Mouse (Mus musculus): ENCODE results near the gene Tyk2.

The Tyk2 gene

DNA sequence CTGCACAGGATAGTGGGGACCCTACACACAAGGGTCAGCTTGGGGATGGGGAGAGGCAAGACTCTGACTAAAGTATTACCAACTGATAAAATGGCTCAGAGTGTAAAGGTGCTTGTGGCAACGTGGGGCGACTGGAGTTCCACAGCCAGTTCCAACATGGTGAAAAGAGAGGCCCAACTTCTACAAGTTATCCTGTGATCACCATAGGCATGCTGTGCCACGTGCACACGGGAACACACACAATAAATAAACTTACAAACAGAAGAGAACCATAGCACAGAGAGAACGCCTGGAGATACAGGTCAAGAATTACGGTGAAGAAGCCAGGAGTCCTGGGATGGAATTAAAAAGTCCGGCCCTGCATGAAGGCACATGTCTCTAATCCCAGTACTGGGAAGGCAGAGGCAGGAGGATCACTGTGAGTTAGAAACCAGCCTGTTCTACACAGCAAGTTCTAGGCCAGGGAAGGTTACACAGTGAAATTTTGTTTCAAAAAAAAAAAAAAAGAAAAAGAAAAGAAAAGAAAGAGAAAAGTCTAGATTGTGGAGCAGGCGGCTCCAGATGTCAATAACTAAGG is 18.1 kb upstream of the Tyk2 start:
- DNase-seq: no peak

DNA sequence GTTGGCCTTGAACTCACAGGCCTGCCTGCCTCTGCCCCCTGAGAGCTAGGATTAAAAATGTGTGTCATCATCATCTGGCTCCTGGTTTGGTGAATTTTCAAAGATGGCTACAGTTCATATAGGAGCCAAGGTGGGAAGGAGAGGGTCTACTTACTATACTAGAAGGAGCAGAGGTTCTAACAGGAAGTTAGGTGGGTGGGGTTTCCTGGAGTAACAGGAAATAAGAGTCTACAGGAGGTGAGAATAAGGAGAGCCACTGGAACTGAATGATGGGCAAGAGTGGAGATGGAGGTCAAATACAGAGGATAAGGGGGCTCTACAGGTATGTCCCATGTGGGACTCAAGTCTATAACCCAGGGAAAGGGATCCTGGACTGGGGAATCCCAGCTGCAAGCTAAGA is 17.4 kb upstream of the Tyk2 start:
- no peak for DNase-seq

DNA sequence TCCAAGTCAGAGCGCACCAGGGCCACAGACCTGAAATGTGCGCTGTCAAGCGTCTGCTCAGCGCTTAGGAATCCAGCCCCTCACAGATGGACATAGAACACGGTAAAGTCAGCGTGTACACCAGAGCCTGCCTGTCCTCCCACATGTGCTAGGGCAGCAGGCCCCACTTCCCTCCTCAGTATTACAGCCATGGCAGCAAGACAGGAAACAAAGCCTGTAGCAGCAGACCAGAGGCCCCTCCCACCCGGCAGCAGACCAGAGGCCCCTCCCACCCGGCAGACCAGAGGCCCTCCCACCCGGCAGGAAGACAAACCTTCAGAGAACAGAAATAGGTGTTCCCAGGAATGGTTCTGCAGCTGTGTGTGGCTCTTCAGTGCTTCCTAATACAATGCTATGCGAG is 15.7 kb upstream of the Tyk2 start:
- DNase-seq: no peak

DNA sequence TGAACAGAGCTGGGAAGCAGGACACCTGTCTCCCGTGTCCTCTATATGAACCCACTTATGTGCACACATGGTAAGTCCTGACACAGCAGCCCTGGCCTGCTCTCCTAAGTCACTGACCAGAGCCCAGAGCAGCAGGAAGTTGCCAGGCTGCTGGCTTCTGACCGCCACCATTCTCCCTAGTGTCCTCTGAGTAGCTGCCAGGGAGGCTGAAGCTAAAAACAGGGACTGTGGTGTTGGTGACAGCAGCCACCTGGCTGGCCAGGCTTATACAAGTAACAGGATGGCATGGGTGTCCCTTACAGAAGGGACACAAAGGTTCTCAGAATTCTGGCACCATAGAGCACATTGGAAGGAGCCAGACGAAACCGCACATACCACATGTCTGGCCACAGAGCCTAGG is 14.4 kb upstream of the Tyk2 start:
- DNase-seq: no peak

DNA sequence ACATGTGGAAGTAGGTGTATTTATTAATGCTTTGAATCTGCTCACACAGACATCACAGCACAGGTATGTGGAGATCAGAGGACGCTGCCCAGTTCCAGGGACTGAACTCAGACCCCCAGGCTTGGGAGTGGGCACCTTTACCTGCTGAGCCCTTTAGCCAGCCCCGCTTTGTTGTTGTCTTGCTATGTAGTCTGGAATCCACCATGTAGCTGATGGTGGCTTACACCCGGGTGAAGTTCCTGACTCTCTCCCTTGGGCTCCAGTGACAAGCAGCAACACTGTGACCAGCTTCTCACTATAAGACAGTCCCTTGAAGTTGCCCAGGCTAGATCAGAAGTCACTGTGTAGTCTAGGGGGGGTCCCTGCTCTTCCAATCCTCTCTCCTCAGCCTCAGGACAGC is 13.3 kb upstream of the Tyk2 start:
- DNase-seq: no peak

DNA sequence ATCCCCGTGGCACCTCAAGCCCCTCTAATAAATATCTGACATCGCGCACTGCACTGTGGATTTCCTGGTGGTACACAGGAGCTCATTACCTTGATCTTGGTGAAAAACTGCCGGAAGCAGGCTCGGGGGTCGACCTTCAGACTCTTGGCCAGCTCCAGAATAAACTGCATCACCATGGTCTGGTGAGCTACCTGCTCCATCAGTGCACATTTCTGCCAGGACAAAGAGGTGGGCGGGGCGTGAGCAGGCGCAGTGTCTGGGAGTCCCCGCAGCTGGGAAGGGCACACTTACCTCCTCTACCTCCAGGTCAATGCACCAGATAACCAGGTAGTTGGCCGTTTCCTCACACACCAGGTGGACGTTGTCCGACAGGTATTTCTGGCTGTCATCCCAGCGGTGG is 10.9 kb upstream of the Tyk2 start:
- DNase-seq: no peak

DNA sequence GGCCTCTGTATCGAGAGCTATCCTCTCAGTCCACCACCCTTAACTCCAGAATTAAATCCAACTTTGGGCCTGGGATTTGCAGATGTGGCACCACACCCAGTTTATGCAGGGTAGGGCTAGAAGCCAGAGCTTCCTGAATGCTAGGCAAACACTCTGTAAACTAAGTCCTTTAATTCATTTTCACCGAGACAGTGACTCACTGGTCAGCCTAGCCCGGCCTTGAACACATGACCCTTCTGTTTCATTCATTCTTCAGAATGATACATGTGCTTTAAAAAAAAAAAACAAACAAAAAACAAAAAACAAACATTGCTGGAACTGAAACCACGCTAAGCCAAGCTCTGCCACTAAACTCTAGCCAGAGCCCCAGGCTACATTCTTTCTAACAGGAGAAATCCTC is 7.3 kb upstream of the Tyk2 start:
- no peak for DNase-seq

DNA sequence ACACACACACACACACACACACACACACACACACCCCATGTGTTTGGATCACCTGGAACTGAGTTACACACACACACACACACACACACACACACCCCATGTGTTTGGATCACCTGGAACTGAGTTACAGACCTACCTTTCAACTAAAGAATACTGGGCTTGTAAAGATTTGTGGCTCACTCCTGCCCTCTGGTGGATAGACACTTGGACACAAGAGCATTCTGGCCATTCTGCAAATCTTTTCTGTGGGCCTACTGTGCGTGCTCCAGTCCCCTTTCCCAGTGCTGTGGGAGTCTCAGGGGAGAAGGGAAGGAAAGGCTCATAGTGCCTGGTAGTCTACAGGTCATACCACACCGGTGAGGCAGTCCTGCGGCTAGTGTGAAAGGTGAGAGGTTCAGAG is 6.2 kb upstream of the Tyk2 start:
- peak; percentile 31 for DNase-seq

DNA sequence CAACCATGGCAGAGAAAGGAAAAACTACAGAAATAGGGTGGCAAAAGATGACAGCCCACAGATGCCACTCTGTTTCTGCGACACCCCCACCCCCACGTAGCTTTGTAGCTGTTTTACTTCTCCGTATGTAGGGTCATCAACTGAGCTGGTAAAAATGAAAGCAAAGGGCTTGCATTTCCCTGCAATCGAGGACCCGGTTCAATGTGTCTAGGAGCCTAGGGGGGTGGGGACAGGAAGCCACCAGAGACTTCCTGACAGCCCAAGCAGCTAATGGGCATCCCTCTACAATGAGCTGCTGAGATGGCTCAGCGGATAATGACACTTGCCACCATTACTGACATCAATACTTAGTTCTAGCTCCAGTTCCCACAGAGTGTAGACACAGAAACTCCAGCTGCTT is 5.4 kb upstream of the Tyk2 start:
- no peak for DNase-seq

DNA sequence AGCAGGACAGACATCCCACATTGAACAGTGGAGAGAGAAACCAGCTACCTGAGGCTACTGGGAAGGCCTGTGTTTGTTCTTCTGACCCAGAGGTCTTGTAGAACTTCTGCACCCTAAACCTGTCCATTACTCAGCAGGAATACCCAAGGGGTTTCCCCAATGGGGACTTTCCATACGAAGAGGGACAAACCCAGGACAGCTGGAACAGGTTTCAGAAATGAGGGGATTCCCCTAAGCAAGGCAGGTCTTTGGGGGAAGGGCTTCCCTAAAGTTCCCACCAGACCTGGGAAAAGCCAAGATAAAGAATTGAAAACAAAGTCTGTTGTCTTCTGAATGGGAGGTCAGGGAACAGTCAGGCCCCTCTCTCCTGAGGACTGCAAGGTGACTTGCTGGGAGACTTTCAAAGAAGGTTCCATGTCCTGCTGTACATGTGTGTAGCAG is 4.9 kb upstream of the Tyk2 start:
- no peak for DNase-seq

DNA sequence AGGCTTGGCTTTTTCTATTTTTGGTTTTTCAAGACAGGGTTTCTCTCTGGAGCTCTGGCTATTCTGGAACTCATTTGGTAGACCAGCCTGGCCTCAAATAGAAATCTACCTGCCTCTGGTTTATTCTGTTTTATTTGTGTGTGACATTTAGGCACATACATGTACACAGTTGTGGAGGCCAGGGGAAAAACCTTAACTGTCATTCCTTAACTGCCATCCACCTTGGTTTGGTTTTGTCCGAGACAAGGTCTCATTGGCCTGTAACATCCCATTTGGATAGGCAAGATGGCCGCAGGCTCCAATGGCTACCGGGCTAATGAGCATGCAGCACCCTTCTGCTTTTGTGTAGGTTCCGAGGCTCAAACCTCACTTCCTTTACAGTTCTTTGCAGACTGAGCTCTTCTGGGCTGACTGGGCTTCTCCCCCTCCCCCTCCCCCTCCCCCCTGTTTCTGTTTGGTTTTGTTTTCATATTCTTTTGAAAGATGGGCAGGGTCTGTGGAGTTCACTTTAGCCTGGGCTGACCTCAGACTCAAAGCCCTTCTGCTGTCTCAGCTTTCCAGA is 4.4 kb upstream of the Tyk2 start:
- DNase-seq: no peak

DNA sequence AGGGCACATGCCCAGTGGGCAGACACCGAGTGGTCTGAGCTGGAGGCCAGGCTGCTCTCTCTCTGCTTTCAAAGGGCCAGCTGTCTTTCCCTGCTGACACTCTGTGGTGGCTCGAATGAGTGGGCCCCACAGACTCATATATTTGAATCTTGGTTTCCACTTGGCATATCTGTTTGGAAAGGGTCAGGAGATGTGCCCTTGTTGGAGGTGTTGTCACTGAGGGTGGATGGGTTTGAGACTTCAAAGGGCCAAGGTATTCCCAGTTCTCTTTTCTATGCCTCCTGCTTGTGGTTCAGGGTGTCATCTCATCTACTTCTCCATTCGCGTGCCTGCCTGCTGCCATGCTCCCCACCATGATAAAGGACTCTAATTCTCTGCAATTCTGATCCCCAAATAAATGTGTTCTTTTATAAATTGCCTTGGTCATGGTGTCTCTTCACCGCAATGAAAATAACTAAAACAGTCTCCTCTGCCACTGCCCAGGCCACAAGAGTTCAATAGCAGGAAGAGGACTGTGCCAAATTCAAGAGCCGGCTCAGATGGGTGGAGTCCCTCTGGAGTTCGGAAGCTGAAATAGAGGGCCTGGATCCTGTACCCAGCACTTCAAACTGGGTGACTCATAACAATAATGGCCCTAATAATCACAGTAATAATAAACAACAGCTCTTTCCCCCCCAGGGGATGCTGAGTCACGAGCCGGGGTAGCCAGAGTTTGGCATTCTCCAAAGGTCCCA is 3.7 kb upstream of the Tyk2 start:
- no peak for DNase-seq

DNA sequence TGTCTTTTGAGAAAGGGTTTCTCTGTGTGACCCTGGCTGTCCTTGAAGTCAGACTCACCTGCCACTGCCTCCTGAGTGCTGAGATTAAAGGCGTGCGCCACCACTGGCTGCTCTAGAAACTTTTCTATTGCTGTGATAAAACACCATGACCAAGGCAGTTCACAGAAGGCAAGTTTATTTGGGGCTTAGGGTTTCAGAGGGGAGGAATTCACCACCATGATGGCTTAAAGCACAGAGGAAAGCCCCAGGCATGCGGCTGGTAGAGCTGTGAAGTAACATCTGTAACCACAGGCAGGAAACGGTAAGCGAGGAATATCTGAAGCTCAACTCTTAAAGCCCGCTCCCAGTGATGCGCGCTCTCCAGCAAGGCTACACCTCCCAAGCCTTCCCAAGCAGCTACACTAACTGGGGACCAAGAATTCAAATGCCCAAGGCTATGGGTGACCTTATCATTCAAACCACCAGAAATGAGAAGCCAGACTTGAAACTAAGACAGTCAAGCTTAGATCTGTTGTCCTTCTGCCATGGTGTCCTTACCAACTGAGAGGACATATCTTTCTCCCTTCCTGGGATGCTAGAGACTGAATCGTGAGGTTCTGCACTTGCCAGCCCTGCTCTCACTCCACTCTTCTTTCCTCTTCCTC is 2.1 kb upstream of the Tyk2 start:
- DNase-seq: no peak

DNA sequence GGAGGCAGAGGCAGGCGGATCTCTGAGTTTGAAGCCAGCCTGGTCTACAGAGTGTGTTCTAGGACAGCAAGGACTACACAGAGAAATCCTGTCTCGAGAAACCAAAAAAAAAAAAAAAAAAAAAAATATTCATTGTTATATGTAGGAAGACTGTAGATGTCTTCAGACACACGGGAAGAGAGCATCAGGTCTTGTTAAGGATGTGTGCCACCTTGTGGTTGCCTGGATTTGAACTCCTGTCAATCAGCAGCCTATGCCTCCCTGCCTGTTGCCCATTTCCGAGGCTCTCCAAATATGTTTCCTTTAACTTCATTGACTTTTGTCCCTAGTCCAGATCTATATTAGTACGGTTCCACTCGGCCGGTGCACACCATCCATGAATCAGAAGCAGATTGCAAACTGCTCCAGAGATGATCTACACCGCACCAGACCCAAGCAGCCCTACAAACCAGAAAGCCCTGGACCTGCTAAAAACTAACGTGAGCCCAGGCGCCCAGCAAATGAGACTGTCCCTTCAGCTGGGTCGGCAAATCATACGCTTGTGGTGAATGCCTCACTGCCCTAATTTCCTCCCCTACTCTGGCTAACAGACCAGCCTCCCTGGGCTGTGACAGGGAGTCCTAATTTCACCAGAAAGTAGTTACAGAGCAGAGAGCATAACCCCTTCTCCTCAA is 1.2 kb upstream of the Tyk2 start:
- DNase-seq: no peak

DNA sequence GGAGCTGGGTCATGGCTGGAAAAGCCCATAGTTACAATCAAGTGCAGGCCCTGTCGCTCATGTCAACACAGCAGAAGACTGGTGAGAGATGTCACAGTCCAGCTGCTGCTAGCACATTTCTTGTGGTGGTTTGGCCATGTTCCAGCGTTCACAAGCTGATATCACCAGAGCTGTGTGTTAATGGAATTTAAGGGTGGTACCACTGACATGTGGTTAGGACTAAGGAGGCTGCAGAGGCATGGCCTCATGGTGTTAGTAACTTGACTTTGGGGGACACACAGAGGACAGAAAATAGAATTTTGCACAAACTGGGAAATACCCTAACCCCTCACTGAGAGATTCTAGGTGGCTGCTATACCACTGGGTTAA is 4.8 kb downstream of the Tyk2 start:
- DNase-seq: no peak

DNA sequence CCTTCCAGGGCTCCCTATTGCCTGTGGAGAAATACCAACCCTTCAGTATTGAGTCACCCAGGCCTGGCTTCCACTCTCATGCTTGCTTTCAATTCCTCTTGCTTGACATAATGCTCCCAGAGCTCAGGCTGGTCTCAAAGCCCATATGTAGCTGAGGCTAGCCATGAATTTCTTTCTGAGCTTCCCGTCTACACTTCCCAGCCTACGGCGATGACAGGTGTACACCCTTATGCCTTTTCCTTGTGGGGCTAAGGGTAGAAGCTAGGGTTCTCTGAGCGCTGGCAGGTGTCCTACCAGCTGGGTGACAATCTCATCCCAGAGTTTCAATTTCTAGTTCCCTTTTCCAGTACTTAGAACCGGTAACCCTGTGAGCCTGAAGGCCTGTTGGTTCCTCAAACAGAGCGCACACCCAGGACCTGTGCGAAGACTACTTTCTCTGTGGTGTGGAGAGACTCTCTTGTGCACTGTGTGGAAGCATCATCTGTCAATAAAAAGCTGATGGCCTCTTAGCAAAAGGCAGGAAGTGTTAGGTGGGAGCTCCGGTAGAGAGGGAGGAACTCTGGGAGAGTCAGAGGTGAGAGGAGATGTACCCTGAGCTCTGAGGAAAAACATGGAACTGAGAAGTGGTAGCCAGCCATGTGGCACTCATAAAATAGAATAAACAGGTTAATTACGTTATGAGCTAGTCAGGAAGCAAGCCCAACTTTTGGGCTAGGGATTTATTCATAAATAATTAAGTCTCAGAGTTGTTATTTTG is 5.4 kb downstream of the Tyk2 start:
- no peak for DNase-seq

DNA sequence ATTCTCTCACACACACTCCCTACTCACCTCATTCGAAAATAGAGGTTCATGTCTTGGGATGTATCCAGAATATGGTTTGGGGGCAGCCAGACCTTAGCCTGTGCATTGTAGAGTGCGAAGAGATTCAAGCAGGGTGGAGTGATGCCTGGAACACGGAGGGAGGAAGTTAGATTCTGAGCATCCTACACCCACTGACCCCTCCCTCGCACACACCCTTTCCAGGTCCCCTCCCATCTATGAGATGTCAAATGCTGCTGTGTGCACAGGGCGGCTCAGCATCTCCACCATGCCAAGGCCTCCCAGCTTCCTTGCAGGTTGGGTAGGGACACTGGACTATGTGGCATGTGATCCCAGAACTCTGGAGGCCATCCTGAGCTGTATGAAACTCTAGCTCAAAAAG is 6.2 kb downstream of the Tyk2 start:
- no peak for DNase-seq

DNA sequence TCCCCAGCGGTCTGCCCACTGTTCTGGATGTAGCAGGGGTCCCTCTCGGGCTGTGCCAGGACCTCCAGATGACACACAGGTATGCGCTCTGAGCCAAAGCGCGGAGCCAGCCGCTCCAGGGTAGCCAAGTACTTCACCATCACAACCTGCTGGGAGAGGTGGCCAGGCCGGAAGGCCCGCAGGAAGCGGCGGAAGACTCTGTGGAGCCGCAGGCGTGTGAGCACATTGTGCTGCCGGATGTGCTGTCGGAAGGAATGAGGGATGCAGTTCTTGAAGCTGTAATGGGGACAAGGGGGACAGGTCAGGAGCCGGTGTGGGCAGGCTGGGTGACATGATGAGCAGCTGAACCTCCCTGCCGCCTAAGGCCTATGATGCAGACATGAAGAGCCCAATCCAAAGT is 9.6 kb downstream of the Tyk2 start:
- DNase-seq: no peak

DNA sequence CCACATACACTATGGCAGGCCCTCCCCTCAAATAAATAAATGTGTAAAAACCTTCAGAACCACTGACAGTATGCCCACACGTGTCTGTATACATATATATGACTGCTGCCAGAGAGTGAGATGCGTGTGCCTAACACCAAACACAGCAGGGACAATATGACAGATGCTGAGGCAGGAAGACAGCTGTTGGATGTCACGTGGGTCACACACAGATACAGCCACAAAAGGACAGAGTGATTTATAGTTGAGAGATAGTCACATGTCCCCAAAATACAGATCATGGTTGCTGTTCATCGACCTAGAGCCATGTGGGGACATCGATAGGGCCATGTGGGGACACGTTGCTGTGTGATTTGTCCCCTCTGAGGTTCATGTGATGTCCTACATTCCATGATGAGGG is 14.0 kb downstream of the Tyk2 start:
- DNase-seq: no peak

DNA sequence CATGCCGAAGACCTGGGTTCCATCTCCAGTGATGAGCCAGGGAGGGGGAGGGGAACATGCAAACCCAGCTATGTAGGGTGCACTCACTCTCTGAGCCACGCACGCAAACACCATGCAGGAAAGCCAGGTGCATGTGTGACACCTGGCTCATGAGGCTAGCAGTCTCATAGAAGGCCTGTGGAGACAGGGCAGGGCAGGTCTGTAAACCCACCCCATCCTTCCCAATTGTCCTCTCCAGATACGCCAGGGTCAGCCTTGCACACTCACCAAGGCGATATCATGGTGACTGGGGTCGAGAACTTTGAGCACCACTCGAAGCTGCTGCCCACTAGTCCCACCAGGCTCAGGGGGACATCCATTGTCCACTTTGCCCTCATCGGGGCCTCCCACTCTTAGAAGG is 15.9 kb downstream of the Tyk2 start:
- no peak for DNase-seq

DNA sequence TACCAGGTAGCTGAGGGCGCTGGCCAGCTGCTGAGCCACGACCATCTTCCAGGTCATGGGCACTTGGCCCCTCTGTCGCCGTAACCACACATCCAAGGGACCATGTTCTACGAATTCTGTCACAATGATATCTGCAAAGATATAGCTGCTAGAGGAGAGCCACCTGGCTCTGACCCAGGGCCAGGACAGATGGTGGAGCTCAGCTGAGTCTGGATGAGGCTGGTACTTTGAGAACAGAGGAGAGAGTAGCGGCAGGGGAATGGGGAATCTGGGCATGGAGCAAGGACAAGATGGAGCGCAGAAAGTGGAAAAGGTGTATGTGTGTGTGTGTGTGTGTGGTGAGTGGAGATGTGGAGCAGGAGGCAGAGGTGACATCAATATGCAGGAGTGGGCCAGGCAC is 16.9 kb downstream of the Tyk2 start:
- no peak for DNase-seq

DNA sequence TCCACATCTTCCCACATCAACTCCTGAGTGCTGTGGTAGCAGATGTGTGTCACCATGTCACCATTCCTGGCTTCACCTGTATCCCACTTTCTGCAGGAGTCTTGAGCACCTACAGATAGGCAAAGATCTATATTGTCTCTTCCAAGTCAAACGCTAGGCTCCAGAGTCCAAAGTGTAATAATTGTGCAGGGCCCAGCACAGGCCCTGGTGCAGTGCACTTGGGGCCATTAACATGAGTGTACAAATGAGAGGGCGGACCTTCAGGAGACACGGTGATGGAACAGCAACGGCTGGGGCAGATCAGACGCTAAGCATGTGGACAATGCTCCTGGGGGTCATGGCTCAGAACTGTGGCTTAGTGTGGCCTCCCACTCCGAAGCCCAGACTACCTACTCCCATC is 17.3 kb downstream of the Tyk2 start:
- no peak for DNase-seq

DNA sequence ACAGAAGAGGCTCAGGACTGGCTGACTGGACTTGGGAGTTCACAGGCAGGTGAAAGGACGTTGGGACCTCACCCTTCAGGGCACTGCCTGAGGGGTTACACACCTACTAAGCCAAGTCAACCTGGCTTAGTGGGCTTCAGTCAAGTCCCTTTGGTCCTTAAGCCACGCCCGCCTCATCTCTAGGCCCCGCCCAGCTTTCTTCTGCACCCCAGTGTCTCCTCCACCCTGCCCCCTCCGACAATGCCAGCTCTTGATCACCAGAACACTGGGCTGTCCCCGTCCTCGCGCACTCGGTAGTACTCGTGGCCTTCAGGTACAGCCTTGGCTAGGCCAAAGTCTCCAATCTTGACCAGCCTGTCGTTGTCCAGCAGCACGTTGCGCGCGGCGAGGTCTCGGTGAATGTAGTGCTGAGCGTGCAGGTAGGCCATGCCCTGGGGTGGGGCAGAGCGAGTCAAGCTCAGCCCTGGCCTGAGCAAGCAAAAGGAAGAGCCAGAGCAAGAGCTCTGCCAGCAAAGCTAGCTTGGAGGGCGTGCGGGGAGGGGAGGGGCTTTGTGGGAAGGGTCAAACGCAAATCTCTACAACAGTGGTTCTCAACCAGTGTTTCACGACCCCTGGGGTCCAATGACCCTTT is 23.3 kb downstream of the Tyk2 start:
- DNase-seq: no peak

All from right cerebral cortex, postnatal 25 days (tissue).